Mouse (Mus musculus): Measurements from ENCODE around the gene Sco1. TPM values are rescaled to one million over a fixed set of nuclear protein-coding genes. Genes with fewer than 3 reads are reported as not detected.
A peak's percentile ranks its signal among the peaks of the same experiment; 100 is the strongest.
"Not testable (repeated sequence)": the region's sequence is repeated elsewhere in the genome, so short reads cannot be mapped to it uniquely, and the experiment has no call there.

The Sco1 gene
- total RNA-seq, 1 experiment from 2014 or later, result 25.6 TPM

DNA sequence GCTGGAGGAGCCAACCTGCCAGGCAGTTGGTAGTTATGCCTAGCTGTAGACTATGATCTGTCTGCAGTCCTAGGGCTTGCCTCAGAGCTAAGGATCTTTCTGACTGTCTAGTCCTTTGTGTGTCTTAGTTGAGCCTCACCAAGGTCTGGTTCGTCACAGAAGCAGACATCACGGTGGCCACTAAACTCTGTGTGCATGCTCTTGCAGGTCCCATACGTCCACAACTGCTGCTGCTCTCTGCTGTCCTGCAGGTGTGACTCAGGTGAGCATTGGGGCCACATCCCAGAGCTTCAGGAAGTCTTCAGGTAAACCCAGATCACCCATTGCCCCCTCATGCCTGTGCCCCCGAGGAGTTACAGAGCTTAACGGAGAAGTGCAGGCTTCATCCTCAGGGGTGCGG, 26.4 kb downstream of the Sco1 start:
- ATAC-seq (replicated peaks in 1 of 2; ENCODE audit: insufficient read depth in 1 of 2, low FRiP score in 2 of 2, low TSS enrichment in 1 of 2, low read depth in 1 of 2, poor library complexity in 2 of 2, severe bottlenecking in 2 of 2), result no peak

- ATAC-seq (replicated peaks in 1 of 2; ENCODE audit: insufficient read depth in 1 of 2, low FRiP score in 2 of 2, low TSS enrichment in 1 of 2, low read depth in 1 of 2, poor library complexity in 2 of 2, severe bottlenecking in 2 of 2), result no peak
Observed at GRCm38 (mm10) chr11:67079740-67080139, 27.3 kb downstream of the Sco1 start.

DNA sequence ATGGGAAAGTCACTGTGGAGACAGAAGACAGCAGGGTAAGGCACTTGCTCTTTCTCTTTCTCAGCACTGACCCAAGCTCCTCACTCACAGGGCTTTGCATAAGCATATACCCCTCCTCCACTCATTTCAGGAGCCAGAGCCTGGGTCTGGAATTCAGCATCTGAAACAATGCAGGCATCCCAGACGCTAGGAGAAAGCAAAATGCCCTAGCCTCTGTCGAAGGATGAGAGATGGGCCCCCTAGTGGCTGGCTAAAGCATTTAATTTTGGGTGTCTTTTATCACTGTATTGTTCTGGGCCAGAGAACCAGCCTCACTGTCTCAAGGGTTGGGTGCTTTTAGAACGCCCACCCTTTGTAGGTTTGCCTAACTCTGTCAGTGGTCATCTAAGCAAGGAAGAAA, 27.7 kb downstream of the Sco1 start:
- ATAC-seq (replicated peaks in 1 of 2; ENCODE audit: insufficient read depth in 1 of 2, low FRiP score in 2 of 2, low TSS enrichment in 1 of 2, low read depth in 1 of 2, poor library complexity in 2 of 2, severe bottlenecking in 2 of 2), result peak; percentile 72 to 82

GRCm38 (mm10) chr11:67081125-67081649, 28.7 kb downstream of the Sco1 start:
- ATAC-seq (replicated peaks in 1 of 2; ENCODE audit: insufficient read depth in 1 of 2, low FRiP score in 2 of 2, low TSS enrichment in 1 of 2, low read depth in 1 of 2, poor library complexity in 2 of 2, severe bottlenecking in 2 of 2), result peak in 1 of 2 experiments; percentile 23; a peak in 1 of 4 replicates

DNA sequence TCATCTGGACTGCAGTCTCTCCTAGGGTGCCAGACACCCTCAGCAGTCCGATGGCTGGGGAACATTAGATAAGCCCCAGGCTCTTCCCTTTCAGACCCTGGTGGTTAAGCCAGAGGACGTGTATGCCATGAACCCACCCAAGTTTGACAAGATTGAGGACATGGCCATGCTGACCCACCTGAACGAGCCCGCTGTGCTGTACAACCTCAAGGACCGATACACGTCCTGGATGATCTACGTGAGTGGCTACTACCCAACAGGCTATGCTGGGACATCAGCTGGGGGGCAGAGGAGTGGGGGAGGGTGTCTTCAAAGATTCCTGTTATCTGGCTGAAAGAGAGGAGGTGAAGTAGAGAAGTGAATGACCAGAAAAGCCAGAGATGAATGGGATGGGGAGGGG, 29.7 kb downstream of the Sco1 start:
- no peak for ATAC-seq (replicated peaks in 1 of 2; ENCODE audit: insufficient read depth in 1 of 2, low FRiP score in 2 of 2, low TSS enrichment in 1 of 2, low read depth in 1 of 2, poor library complexity in 2 of 2, severe bottlenecking in 2 of 2)

DNA sequence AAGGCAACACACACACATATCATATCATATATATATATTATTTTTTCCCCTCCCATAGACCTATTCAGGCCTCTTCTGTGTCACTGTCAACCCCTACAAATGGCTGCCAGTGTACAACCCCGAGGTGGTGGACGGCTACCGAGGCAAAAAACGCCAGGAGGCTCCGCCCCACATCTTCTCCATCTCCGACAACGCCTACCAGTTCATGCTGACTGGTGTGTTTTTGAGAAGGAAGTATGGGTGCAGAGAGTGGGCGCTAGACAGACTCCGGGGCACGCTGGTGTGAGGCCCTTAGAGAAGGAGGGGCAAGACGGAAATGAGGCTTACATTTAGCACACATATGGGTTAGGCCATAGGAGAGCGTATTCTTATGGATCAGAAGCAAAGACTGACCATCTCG, 30.3 kb downstream of the Sco1 start:
- ATAC-seq (replicated peaks in 1 of 2; ENCODE audit: insufficient read depth in 1 of 2, low FRiP score in 2 of 2, low TSS enrichment in 1 of 2, low read depth in 1 of 2, poor library complexity in 2 of 2, severe bottlenecking in 2 of 2), result no peak

DNA sequence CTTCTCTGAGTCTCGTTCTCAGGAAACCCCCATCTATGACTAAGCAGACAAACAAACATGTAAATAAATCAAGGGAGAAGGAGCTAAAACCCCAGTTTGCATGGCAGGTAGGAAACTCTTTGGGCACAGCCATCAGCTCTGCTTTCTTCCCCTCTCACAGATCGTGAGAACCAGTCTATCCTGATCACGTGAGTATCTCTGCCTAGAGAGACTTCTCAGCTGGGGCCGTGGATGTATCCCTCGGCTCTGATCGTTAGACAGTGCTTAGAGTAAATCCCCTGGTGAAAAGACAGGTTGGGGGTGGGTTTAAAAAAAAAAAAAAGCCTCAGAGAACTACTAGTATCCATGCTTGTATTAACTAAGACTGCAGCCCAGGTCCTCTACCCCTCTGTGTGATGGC, 30.8 kb downstream of the Sco1 start:
- ATAC-seq (replicated peaks in 1 of 2; ENCODE audit: insufficient read depth in 1 of 2, low FRiP score in 2 of 2, low TSS enrichment in 1 of 2, low read depth in 1 of 2, poor library complexity in 2 of 2, severe bottlenecking in 2 of 2), result no peak

DNA sequence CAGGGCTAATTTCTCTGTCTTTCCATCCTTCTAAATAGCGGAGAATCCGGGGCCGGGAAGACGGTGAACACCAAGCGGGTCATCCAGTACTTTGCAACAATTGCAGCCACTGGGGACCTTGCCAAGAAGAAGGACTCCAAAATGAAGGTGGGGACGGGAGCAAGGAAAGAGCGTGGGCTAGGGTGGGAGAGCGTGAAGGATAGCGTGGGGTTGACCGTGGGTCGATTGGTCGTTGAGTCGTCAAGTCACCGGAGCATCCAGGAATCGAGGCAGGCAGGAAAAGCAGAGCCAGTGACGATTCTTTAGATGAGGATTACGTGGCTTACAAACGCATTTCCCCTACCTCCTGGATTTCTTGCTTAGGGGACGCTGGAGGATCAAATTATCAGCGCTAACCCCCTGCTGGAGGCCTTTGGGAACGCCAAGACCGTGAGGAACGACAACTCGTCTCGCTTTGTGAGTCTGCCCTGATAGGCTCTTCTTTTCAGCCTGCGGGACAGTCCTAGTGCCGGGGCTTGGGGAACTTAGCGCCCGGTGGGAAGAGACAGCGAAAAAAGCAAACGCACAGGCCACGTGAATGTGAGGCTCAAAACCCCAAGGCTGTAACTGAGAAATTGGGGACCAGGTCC, 31.4 kb downstream of the Sco1 start:
- ATAC-seq (replicated peaks in 1 of 2; ENCODE audit: insufficient read depth in 1 of 2, low FRiP score in 2 of 2, low TSS enrichment in 1 of 2, low read depth in 1 of 2, poor library complexity in 2 of 2, severe bottlenecking in 2 of 2), result no peak

- peak; percentile 58 to 77 for ATAC-seq (replicated peaks in 1 of 2; ENCODE audit: insufficient read depth in 1 of 2, low FRiP score in 2 of 2, low TSS enrichment in 1 of 2, low read depth in 1 of 2, poor library complexity in 2 of 2, severe bottlenecking in 2 of 2)
Observed at GRCm38 (mm10) chr11:67085489-67085888, 33.0 kb downstream of the Sco1 start.

GRCm38 (mm10) chr11:67086467-67087164, 34.1 kb downstream of the Sco1 start:
- ATAC-seq (replicated peaks in 1 of 2; ENCODE audit: insufficient read depth in 1 of 2, low FRiP score in 2 of 2, low TSS enrichment in 1 of 2, low read depth in 1 of 2, poor library complexity in 2 of 2, severe bottlenecking in 2 of 2), result no peak

DNA sequence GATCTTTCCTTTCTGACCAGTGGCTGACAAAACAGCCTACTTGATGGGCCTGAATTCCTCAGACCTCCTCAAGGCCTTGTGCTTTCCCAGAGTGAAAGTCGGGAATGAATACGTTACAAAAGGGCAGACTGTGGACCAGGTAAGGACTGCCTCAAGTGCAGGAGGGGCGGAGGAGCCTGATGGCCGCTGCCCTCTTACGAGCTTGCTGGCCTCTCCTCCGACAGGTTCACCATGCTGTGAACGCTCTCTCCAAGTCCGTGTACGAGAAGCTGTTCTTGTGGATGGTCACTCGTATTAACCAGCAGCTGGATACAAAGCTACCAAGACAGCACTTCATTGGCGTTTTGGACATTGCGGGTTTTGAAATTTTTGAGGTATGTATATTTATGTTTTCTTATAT, 34.8 kb downstream of the Sco1 start:
- ATAC-seq (replicated peaks in 1 of 2; ENCODE audit: insufficient read depth in 1 of 2, low FRiP score in 2 of 2, low TSS enrichment in 1 of 2, low read depth in 1 of 2, poor library complexity in 2 of 2, severe bottlenecking in 2 of 2), result no peak

DNA sequence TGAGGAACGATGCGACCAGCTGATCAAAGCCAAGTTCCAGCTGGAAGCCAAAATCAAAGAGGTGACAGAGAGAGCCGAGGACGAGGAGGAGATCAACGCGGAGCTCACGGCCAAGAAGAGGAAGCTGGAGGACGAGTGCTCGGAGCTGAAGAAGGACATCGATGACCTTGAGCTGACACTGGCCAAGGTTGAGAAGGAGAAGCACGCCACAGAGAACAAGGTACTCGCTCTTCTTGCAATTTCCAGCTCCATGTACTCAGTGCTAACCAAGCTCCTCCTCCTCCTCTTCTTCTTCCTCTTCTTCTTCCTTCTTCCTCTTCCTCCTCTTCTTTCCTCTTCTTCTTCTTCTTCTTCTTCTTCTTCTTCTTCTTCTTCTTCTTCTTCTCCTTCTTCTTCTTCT, 39.9 kb downstream of the Sco1 start:
- ATAC-seq (replicated peaks in 1 of 2; ENCODE audit: insufficient read depth in 1 of 2, low FRiP score in 2 of 2, low TSS enrichment in 1 of 2, low read depth in 1 of 2, poor library complexity in 2 of 2, severe bottlenecking in 2 of 2), result not testable (repeated sequence)

GRCm38 (mm10) chr11:67093201-67093600, 40.7 kb downstream of the Sco1 start:
- ATAC-seq (replicated peaks in 1 of 2; ENCODE audit: insufficient read depth in 1 of 2, low FRiP score in 2 of 2, low TSS enrichment in 1 of 2, low read depth in 1 of 2, poor library complexity in 2 of 2, severe bottlenecking in 2 of 2), result no peak

- no peak for ATAC-seq (replicated peaks in 1 of 2; ENCODE audit: insufficient read depth in 1 of 2, low FRiP score in 2 of 2, low TSS enrichment in 1 of 2, low read depth in 1 of 2, poor library complexity in 2 of 2, severe bottlenecking in 2 of 2)
Observed at GRCm38 (mm10) chr11:67093652-67094051, 41.2 kb downstream of the Sco1 start.

DNA sequence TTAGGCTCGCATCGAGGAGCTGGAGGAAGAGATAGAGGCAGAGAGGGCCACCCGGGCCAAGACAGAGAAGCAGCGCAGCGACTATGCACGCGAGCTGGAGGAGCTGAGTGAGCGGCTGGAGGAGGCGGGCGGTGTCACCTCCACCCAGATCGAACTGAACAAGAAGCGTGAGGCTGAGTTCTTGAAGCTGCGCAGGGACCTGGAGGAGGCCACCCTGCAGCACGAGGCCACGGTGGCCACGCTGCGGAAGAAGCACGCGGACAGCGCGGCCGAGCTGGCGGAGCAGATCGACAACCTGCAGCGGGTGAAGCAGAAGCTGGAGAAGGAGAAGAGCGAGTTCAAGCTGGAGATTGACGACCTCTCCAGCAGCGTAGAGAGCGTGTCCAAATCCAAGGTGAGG, 42.0 kb downstream of the Sco1 start:
- ATAC-seq (replicated peaks in 1 of 2; ENCODE audit: insufficient read depth in 1 of 2, low FRiP score in 2 of 2, low TSS enrichment in 1 of 2, low read depth in 1 of 2, poor library complexity in 2 of 2, severe bottlenecking in 2 of 2), result no peak

- no peak for ATAC-seq (replicated peaks in 1 of 2; ENCODE audit: insufficient read depth in 1 of 2, low FRiP score in 2 of 2, low TSS enrichment in 1 of 2, low read depth in 1 of 2, poor library complexity in 2 of 2, severe bottlenecking in 2 of 2)
Observed at GRCm38 (mm10) chr11:67097709-67098108, 45.2 kb downstream of the Sco1 start.

GRCm38 (mm10) chr11:67098427-67098826, 46.0 kb downstream of the Sco1 start:
- no peak for ATAC-seq (replicated peaks in 1 of 2; ENCODE audit: insufficient read depth in 1 of 2, low FRiP score in 2 of 2, low TSS enrichment in 1 of 2, low read depth in 1 of 2, poor library complexity in 2 of 2, severe bottlenecking in 2 of 2)

DNA sequence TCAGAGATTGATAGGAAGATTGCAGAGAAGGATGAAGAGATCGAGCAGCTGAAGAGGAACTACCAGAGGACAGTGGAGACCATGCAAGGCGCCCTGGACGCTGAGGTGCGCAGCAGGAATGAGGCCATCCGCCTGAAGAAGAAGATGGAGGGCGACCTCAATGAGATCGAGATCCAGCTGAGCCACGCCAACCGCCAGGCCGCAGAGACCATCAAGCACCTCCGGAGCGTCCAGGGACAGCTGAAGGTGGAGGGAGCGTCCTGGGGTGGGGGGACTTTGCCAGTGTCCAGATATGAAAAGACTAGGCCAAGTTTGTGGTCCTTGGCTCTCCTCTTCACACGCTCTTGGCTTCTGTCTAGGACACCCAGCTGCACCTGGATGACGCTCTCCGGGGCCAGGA, 46.8 kb downstream of the Sco1 start:
- ATAC-seq (replicated peaks in 1 of 2; ENCODE audit: insufficient read depth in 1 of 2, low FRiP score in 2 of 2, low TSS enrichment in 1 of 2, low read depth in 1 of 2, poor library complexity in 2 of 2, severe bottlenecking in 2 of 2), result no peak

DNA sequence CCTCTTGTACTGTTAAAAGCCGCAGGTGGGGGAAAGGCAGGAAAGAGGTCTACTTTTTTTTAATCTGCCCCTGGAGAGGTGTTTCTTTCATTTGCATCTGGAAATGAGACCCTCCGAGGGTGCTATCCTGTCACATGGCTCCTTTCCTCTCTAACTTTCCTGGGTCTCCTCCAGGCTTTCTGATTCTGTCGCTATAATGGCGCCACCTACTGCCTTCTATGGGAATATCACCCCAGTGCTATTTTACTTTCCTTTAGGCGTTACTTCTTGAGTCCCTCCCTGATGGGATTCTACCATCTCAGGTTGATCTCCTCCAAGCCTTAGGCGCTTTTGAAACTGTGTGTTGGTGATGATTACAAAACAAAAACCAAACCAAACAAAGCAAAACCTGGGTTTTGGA, 47.7 kb downstream of the Sco1 start:
- ATAC-seq (replicated peaks in 1 of 2; ENCODE audit: insufficient read depth in 1 of 2, low FRiP score in 2 of 2, low TSS enrichment in 1 of 2, low read depth in 1 of 2, poor library complexity in 2 of 2, severe bottlenecking in 2 of 2), result no peak; a peak in 1 of 4 replicates
